In genomic region chr3:18645927-18646326, GRCm38 (mm10) we compare ENCODE assay signal across 18 mouse cellular contexts.
DNase-seq lines count a peak whose midpoint lies in the region; ATAC-seq and TF ChIP-seq lines count a peak whose summit lies in the region.
"Had no signal": no experiment of that assay in that cellular context is flagged by ENCODE, and none has a peak within 500 bp of the region (broad histone marks: within the 10 kb centered on the region; RNA-seq: fewer than 3 reads in every experiment).

No protein-coding gene starts in this region.

- no peak for TF ChIP-seq CTCF in kidney, adult 2 months (conservative IDR thresholded peaks at IDR 0.05; ENCODE audit: insufficient read depth, insufficient read length, low read depth, low read length)

- H3K36me3 ChIP-seq in midbrain, embryonic 11.5 days (ENCODE audit: control insufficient read depth, insufficient read depth, low read length) = no peaks in the 10 kb centered on the region
- H3K36me3 ChIP-seq in midbrain, embryonic 10.5 days = no peaks in the 10 kb centered on the region
- no peaks in the 10 kb centered on the region for H3K36me3 ChIP-seq in kidney, adult 2 months (ENCODE audit: control insufficient read depth, insufficient read depth, low read length)
- H3K36me3 ChIP-seq: embryonic facial prominence, embryonic 13.5 days; heart, embryonic 10.5 days; intestine, embryonic 15.5 days; liver, embryonic 12.5 days; lung, embryonic 15.5 days had no signal

- no peak overlapping the region for H3K4me3 ChIP-seq in midbrain, embryonic 11.5 days (ENCODE audit: low read depth, low read length)
- no peak overlapping the region for H3K4me3 ChIP-seq in midbrain, embryonic 10.5 days
- no peak overlapping the region for H3K4me3 ChIP-seq in kidney, adult 2 months (ENCODE audit: insufficient read depth, low read depth, low read length)
- H3K4me3 ChIP-seq: embryonic facial prominence, embryonic 13.5 days; heart, embryonic 10.5 days; intestine, embryonic 15.5 days; liver, embryonic 12.5 days; lung, embryonic 15.5 days had no signal

- H3K4me2 ChIP-seq in midbrain, embryonic 11.5 days = no peak overlapping the region
- H3K4me2 ChIP-seq: embryonic facial prominence, embryonic 13.5 days; intestine, embryonic 15.5 days; liver, embryonic 12.5 days; lung, embryonic 15.5 days had no signal

- no peak overlapping the region for H3K9ac ChIP-seq in midbrain, embryonic 11.5 days (ENCODE audit: low read length)
- H3K9ac ChIP-seq: embryonic facial prominence, embryonic 13.5 days; intestine, embryonic 15.5 days; liver, embryonic 12.5 days; lung, embryonic 15.5 days had no signal

- no peak for TF ChIP-seq POLR2A in kidney, adult 2 months (IDR thresholded peaks at IDR 0.05; ENCODE audit: low read depth, low read length)

- WGBS in midbrain, embryonic 11.5 days = 38% methylated on average over 7 of the region's 7 CpGs
- WGBS in midbrain, embryonic 10.5 days = 44% methylated on average over 7 of the region's 7 CpGs
- 65% methylated on average over 7 of the region's 7 CpGs for WGBS in kidney, adult 2 months

- no peaks in the 10 kb centered on the region for H3K4me1 ChIP-seq in midbrain, embryonic 11.5 days (ENCODE audit: control insufficient read depth, insufficient read depth, low read length)
- H3K4me1 ChIP-seq in midbrain, embryonic 10.5 days = peaks cover 7% of the 10 kb centered on the region
- no peaks in the 10 kb centered on the region for H3K4me1 ChIP-seq in kidney, adult 2 months (ENCODE audit: control insufficient read depth, insufficient read depth, low read length)
- H3K4me1 ChIP-seq: embryonic facial prominence, embryonic 13.5 days; heart, embryonic 10.5 days; intestine, embryonic 15.5 days; liver, embryonic 12.5 days; lung, embryonic 15.5 days had no signal

- no peaks in the 10 kb centered on the region for H3K9me3 ChIP-seq in midbrain, embryonic 11.5 days (ENCODE audit: control insufficient read depth, low read length)
- no peaks in the 10 kb centered on the region for H3K9me3 ChIP-seq in midbrain, embryonic 10.5 days (replicated peaks)
- H3K9me3 ChIP-seq: embryonic facial prominence, embryonic 13.5 days; heart, embryonic 10.5 days; intestine, embryonic 15.5 days; liver, embryonic 12.5 days; lung, embryonic 15.5 days had no signal

- 0 out of 2 replicates have a peak, but pooled peaks have one; percentile 50 for ATAC-seq in cerebellum, adult (ENCODE audit: insufficient number of reproducible peaks, low FRiP score, low TSS enrichment)
- 0 out of 2 replicates have a peak, but pooled peaks have one; percentile 22 for ATAC-seq in midbrain, embryonic 11.5 days (ENCODE audit: low FRiP score)
- ATAC-seq: intestine, embryonic 15.5 days; liver, embryonic 12.5 days had no signal

- H3K27me3 ChIP-seq in midbrain, embryonic 11.5 days (ENCODE audit: control insufficient read depth, insufficient read depth, low read length) = no peaks in the 10 kb centered on the region
- no peaks in the 10 kb centered on the region for H3K27me3 ChIP-seq in midbrain, embryonic 10.5 days (ENCODE audit: low read depth, poor library complexity, severe bottlenecking)
- H3K27me3 ChIP-seq in kidney, adult 2 months (replicated peaks; ENCODE audit: control insufficient read depth, insufficient read depth, low read length) = no peaks in the 10 kb centered on the region
- H3K27me3 ChIP-seq: embryonic facial prominence, embryonic 13.5 days; intestine, embryonic 15.5 days; liver, embryonic 12.5 days; lung, embryonic 15.5 days had no signal

- H3K27ac ChIP-seq in midbrain, embryonic 11.5 days (ENCODE audit: low read depth, low read length) = no peak overlapping the region
- H3K27ac ChIP-seq in midbrain, embryonic 10.5 days (replicated peaks) = no peak overlapping the region
- no peak overlapping the region for H3K27ac ChIP-seq in kidney, adult 2 months (ENCODE audit: insufficient read depth, low read depth, low read length)
- H3K27ac ChIP-seq: embryonic facial prominence, embryonic 13.5 days; heart, embryonic 10.5 days; intestine, embryonic 15.5 days; kidney, postnatal 0 days; liver, embryonic 12.5 days; lung, embryonic 15.5 days had no signal

- no peak for DNase-seq in cerebellum, adult 11 months
- no peak for DNase-seq in midbrain, embryonic 11.5 days (ENCODE audit: low spot score, missing footprints)
- DNase-seq in midbrain, embryonic 10.5 days (ENCODE audit: low spot score) = no peak
- DNase-seq in cerebellum, adult 9-10 months = peak; percentile 16
- peak; percentile 57 for DNase-seq in retina, postnatal 1 day
- no peak for DNase-seq in kidney, adult 2 months
- DNase-seq in layer of hippocampus, adult 11-12 months (ENCODE audit: low spot score) = no peak
- DNase-seq: gastrocnemius, postnatal 14 days; layer of hippocampus, adult 9-11 months; right cerebral cortex, postnatal 4 days; thymus, postnatal 14 days had no signal

Comparison
In these comparisons a context has a peak if more than half of its experiments do, and no peak if none do; other contexts are left out.
1. DNase-seq: peak in cerebellum, adult 9-10 months (single experiment) and retina, postnatal 1 day (single experiment); none in cerebellum, adult 11 months (single experiment), midbrain, embryonic 11.5 days (single experiment), midbrain, embryonic 10.5 days (single experiment), kidney, adult 2 months (single experiment) and layer of hippocampus, adult 11-12 months (single experiment).